In the genomic region with DNA sequence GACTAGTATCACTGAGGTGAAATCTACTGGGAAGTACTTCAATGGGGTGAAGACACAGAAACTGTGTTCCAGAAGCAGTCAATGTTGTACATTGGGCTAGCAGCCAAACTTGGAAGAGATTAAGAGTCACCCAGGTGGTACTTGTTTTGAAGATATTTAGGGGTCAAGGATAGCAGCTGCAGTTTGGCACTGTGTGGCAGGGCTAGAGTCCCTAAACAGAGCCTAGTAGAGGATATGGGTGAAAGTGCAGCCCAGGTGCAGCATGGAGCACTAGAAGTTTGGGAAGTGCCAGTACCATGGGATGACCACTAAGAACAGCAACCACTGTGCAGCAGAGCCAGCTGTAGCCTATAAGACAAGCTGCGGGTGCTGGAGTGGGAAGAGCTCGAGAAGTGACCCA, we compare ENCODE assay signal across 35 mouse cellular contexts.
"Had no signal": no experiment of that assay in that cellular context is flagged by ENCODE, and none has a peak within 500 bp of the region (broad histone marks: within the 10 kb centered on the region; RNA-seq: fewer than 3 reads in every experiment).

No protein-coding gene starts in this region.

- H3K4me1 ChIP-seq: heart, embryonic 10.5 days; heart, embryonic 12.5 days; heart, embryonic 13.5 days; heart, embryonic 15.5 days; hindbrain, embryonic 10.5 days; hindbrain, embryonic 12.5 days; hindbrain, embryonic 13.5 days; hindbrain, embryonic 15.5 days; intestine, embryonic 15.5 days; kidney, embryonic 15.5 days had no signal

- H3K36me3 ChIP-seq: heart, embryonic 10.5 days; heart, embryonic 12.5 days; heart, embryonic 13.5 days; heart, embryonic 15.5 days; hindbrain, embryonic 10.5 days; hindbrain, embryonic 12.5 days; hindbrain, embryonic 13.5 days; hindbrain, embryonic 15.5 days; intestine, embryonic 15.5 days; kidney, embryonic 15.5 days had no signal

- H3K4me2 ChIP-seq: heart, embryonic 11.5 days; heart, embryonic 12.5 days; heart, embryonic 13.5 days; heart, embryonic 15.5 days; hindbrain, embryonic 12.5 days; hindbrain, embryonic 13.5 days; hindbrain, embryonic 14.5 days; hindbrain, embryonic 15.5 days; intestine, embryonic 15.5 days; kidney, embryonic 15.5 days had no signal

- H3K27ac ChIP-seq: heart, embryonic 10.5 days; heart, embryonic 13.5 days; heart, embryonic 15.5 days; hindbrain, embryonic 10.5 days; hindbrain, embryonic 12.5 days; hindbrain, embryonic 13.5 days; hindbrain, embryonic 14.5 days; hindbrain, embryonic 15.5 days; hindbrain, postnatal 0 days; intestine, embryonic 15.5 days; kidney, embryonic 15.5 days; kidney, postnatal 0 days; layer of hippocampus, adult 2 months had no signal

- H3K27me3 ChIP-seq: heart, embryonic 12.5 days; heart, embryonic 13.5 days; heart, embryonic 15.5 days; hindbrain, embryonic 12.5 days; hindbrain, embryonic 13.5 days; hindbrain, embryonic 15.5 days; intestine, embryonic 15.5 days; kidney, embryonic 15.5 days had no signal

- H3K9ac ChIP-seq: heart, embryonic 12.5 days; heart, embryonic 13.5 days; heart, embryonic 15.5 days; hindbrain, embryonic 12.5 days; hindbrain, embryonic 13.5 days; hindbrain, embryonic 14.5 days; hindbrain, embryonic 15.5 days; intestine, embryonic 15.5 days; kidney, embryonic 15.5 days had no signal

- H3K4me3 ChIP-seq: heart, embryonic 10.5 days; heart, embryonic 12.5 days; heart, embryonic 13.5 days; heart, embryonic 15.5 days; hindbrain, embryonic 10.5 days; hindbrain, embryonic 12.5 days; hindbrain, embryonic 13.5 days; hindbrain, embryonic 15.5 days; intestine, embryonic 15.5 days; kidney, embryonic 15.5 days; layer of hippocampus, adult 2 months had no signal

- H3K9me3 ChIP-seq: heart, embryonic 10.5 days; heart, embryonic 12.5 days; heart, embryonic 13.5 days; heart, embryonic 15.5 days; hindbrain, embryonic 10.5 days; hindbrain, embryonic 12.5 days; hindbrain, embryonic 13.5 days; hindbrain, embryonic 15.5 days; intestine, embryonic 15.5 days; kidney, embryonic 15.5 days had no signal

- DNase-seq: heart, postnatal 10 days; heart, postnatal 14 days; heart, postnatal 36 days; heart, postnatal 4 days; kidney, adult 11 months; kidney, adult 18-20 months; kidney, adult 2 months; kidney, adult 8-10 months; kidney, adult 9 months; kidney, postnatal 10 days; kidney, postnatal 14 days; kidney, postnatal 25 days; kidney, postnatal 36 days; kidney, postnatal 4 days; layer of hippocampus, adult 9-11 months; layer of hippocampus, postnatal 36 days had no signal

- ATAC-seq: hindbrain, embryonic 16.5 days; hindbrain, postnatal 0 days; inflammation-experienced regulatory T-cells, adult 6 months; intestine, embryonic 15.5 days; intestine, embryonic 16.5 days; intestine, postnatal 0 days had no signal
